ENCODE assay signal across 24 mouse cellular contexts in genomic region chr4:70289361-70289760, GRCm38 (mm10).
DNase-seq lines count a peak whose midpoint lies in the region; ATAC-seq and TF ChIP-seq lines count a peak whose summit lies in the region.
"Had no signal": no experiment of that assay in that cellular context is flagged by ENCODE, and none has a peak within 500 bp of the region (broad histone marks: within the 10 kb centered on the region; RNA-seq: fewer than 3 reads in every experiment).

No protein-coding gene starts in this region.

- H3K9ac ChIP-seq in forebrain, postnatal 0 days = no peak overlapping the region
- no peak overlapping the region for H3K9ac ChIP-seq in neural tube, embryonic 15.5 days (replicated peaks)
- H3K9ac ChIP-seq: embryonic facial prominence, embryonic 13.5 days; hindbrain, embryonic 12.5 days; hindbrain, embryonic 15.5 days had no signal

- no peak overlapping the region for H3K4me2 ChIP-seq in forebrain, postnatal 0 days (ENCODE audit: low read depth)
- H3K4me2 ChIP-seq in neural tube, embryonic 15.5 days = no peak overlapping the region
- H3K4me2 ChIP-seq: embryonic facial prominence, embryonic 13.5 days; heart, embryonic 11.5 days; hindbrain, embryonic 12.5 days; hindbrain, embryonic 15.5 days had no signal

- no peak for ATAC-seq in forebrain, postnatal 0 days
- peak; percentile 43 for ATAC-seq in neural tube, embryonic 15.5 days (ENCODE audit: low FRiP score)
- ATAC-seq: CD4-positive, CD25-positive, alpha-beta regulatory T cell, adult 4 months; inflammation-experienced regulatory T-cells, adult 6 months; intestine, embryonic 16.5 days had no signal

- no peak for TF ChIP-seq CTCF in forebrain, postnatal 0 days (IDR thresholded peaks at IDR 0.05; ENCODE audit: low read depth)
- TF ChIP-seq CTCF in layer of hippocampus, adult 2 months (conservative IDR thresholded peaks at IDR 0.05) = no peak

- WGBS in forebrain, postnatal 0 days = 63% methylated on average over 6 of the region's 6 CpGs
- WGBS in forebrain, embryonic 10.5 days = 93% methylated on average over 6 of the region's 6 CpGs
- WGBS in neural tube, embryonic 15.5 days = 55% methylated on average over 6 of the region's 6 CpGs

- DNase-seq in forebrain, postnatal 0 days = peak; percentile 11
- no peak for DNase-seq in forebrain, embryonic 10.5 days (ENCODE audit: extremely low spot score, low spot score)
- DNase-seq in layer of hippocampus, adult 2 months (ENCODE audit: low spot score in 2 of 2) = no peak
- DNase-seq in layer of hippocampus, adult 9-11 months = no peak
- no peak for DNase-seq in neural tube, embryonic 10.5 days (ENCODE audit: extremely low spot score, low spot score)
- DNase-seq: adrenal gland, adult 2 months; adrenal gland, postnatal 14 days; cerebellum, adult 11-12 months; cerebellum, adult 8-10 months; cerebellum, postnatal 36 days; embryo, embryonic 11 days; gastrocnemius, adult 2 months; gastrocnemius, postnatal 14 days; heart, adult 11 months had no signal

- no peak overlapping the region for H3K4me3 ChIP-seq in forebrain, postnatal 0 days (ENCODE audit: low read depth, low read length)
- H3K4me3 ChIP-seq in forebrain, embryonic 10.5 days = no peak overlapping the region
- no peak overlapping the region for H3K4me3 ChIP-seq in layer of hippocampus, adult 2 months
- H3K4me3 ChIP-seq in neural tube, embryonic 15.5 days (replicated peaks) = no peak overlapping the region
- H3K4me3 ChIP-seq: embryonic facial prominence, embryonic 10.5 days; embryonic facial prominence, embryonic 13.5 days; erythroblast, embryonic 14.5 days; gastrocnemius, adult 2 months; hindbrain, embryonic 12.5 days; hindbrain, embryonic 15.5 days had no signal

- H3K9me3 ChIP-seq in forebrain, postnatal 0 days (ENCODE audit: low read length) = no peaks in the 10 kb centered on the region
- no peaks in the 10 kb centered on the region for H3K9me3 ChIP-seq in forebrain, embryonic 10.5 days
- H3K9me3 ChIP-seq in neural tube, embryonic 15.5 days (replicated peaks) = no peaks in the 10 kb centered on the region
- H3K9me3 ChIP-seq: embryonic facial prominence, embryonic 10.5 days; embryonic facial prominence, embryonic 13.5 days; hindbrain, embryonic 12.5 days; hindbrain, embryonic 15.5 days had no signal

- H3K27ac ChIP-seq in forebrain, postnatal 0 days (ENCODE audit: low read depth, low read length) = no peak overlapping the region
- H3K27ac ChIP-seq in forebrain, embryonic 10.5 days = no peak overlapping the region
- H3K27ac ChIP-seq in layer of hippocampus, adult 2 months = peak overlapping the region; percentile 43; the same call in 1 of the 2 replicates
- no peak overlapping the region; the same call in 1 of the 2 replicates for H3K27ac ChIP-seq in neural tube, embryonic 15.5 days (replicated peaks)
- H3K27ac ChIP-seq: embryonic facial prominence, embryonic 10.5 days; embryonic facial prominence, embryonic 13.5 days; gastrocnemius, adult 2 months; hindbrain, embryonic 12.5 days; hindbrain, embryonic 15.5 days had no signal

- peaks cover 5% of the 10 kb centered on the region; the same call in 1 of the 2 replicates for H3K36me3 ChIP-seq in forebrain, postnatal 0 days (ENCODE audit: insufficient read depth)
- peaks cover 72% of the 10 kb centered on the region for H3K36me3 ChIP-seq in forebrain, embryonic 10.5 days (replicated peaks)
- no peaks in the 10 kb centered on the region; the same call in 1 of the 2 replicates for H3K36me3 ChIP-seq in neural tube, embryonic 15.5 days

- H3K4me1 ChIP-seq in forebrain, postnatal 0 days (ENCODE audit: insufficient read depth) = no peaks in the 10 kb centered on the region
- no peaks in the 10 kb centered on the region for H3K4me1 ChIP-seq in forebrain, embryonic 10.5 days
- no peaks in the 10 kb centered on the region; the same call in 1 of the 2 replicates for H3K4me1 ChIP-seq in neural tube, embryonic 15.5 days
- H3K4me1 ChIP-seq: embryonic facial prominence, embryonic 10.5 days; embryonic facial prominence, embryonic 13.5 days; hindbrain, embryonic 12.5 days; hindbrain, embryonic 15.5 days had no signal

- no peaks in the 10 kb centered on the region for H3K27me3 ChIP-seq in forebrain, postnatal 0 days (ENCODE audit: insufficient read depth, low read length)
- H3K27me3 ChIP-seq in forebrain, embryonic 10.5 days (ENCODE audit: poor library complexity, severe bottlenecking) = no peaks in the 10 kb centered on the region
- no peaks in the 10 kb centered on the region for H3K27me3 ChIP-seq in neural tube, embryonic 15.5 days (replicated peaks)
- H3K27me3 ChIP-seq: embryonic facial prominence, embryonic 13.5 days; hindbrain, embryonic 12.5 days; hindbrain, embryonic 15.5 days had no signal
